Mouse (Mus musculus): ENCODE data around the gene Lgals7.

GRCm38 (mm10) chr7:28876099-28876498, 12.4 kb downstream of the Lgals7 start:
- TF ChIP-seq CTCF (IDR thresholded peaks at IDR 0.05) (no peak), POLR2A (IDR thresholded peaks at IDR 0.05; ENCODE audit: insufficient read depth, low read depth, low read length) (no peak)
